Mouse (Mus musculus) adrenal gland, adult 8-10 months (tissue): ENCODE results near the gene Gm4707. TPM values are rescaled to one million over a fixed set of nuclear protein-coding genes. Genes with fewer than 3 reads are reported as not detected.
"Not testable (repeated sequence)": the region's sequence is repeated elsewhere in the genome, so short reads cannot be mapped to it uniquely, and the experiment has no call there.

Experiments used
- DNase-seq: peaks from one replicate; pipeline ENCODE4 v3.0.0; 2022
- total RNA-seq, 4 experiments: library from RNA; stranded (reverse); gene quantifications; 2 replicates each; pipeline ENCODE4 v1.2.4; 2022

The Gm4707 gene
- total RNA-seq, 4 experiments from 2014 or later: 1.1 to 5.3 (median 2.0) TPM

DNA sequence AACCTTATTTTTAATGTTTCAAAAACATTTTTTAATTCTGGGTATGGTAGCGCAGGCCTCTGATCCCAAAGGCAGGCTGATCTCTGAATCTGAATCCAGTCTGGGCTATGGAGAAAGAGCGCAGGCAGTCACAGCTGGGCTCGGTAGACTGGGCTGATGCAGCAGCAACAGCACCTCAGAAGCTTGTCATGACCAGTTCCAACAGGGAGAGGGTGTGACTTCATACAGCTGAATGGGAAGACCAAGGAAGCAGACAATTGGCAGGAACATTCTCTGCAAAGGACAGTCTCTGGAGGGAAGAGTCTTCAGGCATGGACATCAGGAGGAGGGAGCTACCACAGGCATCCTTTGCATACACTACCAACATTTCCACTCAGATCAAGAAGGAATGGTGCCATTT is 15.6 kb downstream of the Gm4707 start:
- no peak for DNase-seq

DNA sequence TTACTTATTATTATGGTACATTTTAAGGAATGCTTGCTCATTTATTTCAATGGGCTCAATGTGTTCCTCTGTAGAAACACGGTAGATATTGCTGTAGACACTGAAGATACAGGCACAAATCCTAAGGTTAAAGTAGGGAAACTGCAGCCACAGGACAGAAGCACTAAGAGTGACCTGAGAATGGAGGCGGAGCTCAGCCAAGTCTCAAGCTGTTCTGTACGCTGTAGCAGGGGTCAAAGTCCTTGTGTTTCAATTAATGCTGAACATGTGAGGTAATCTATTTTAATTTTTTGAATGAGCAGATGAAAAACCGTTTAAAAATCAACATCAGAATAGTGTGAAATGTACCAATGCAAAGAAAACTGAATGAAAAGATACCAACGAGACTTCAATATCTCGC is 16.4 kb downstream of the Gm4707 start:
- no peak for DNase-seq

DNA sequence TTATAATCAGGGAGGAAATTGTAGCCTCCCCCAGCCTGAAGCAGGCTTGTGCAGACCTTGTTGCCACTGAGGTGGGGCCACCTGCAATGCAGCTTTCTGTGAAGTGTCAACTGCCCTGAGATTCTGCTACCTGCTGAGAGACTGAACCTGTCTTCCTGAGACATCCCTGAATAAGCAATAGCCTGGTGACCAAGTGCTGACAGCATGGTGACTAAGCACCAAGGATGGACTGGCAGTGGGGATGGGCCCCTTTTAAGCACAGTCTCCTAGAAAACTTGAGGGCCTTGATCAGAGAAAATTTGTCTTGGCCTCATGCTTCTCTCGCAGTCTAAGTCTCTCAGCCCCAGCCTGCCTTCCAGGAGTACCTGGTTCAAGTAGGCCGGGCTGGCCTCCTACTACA is 37.2 kb downstream of the Gm4707 start:
- DNase-seq: not testable (repeated sequence)

DNA sequence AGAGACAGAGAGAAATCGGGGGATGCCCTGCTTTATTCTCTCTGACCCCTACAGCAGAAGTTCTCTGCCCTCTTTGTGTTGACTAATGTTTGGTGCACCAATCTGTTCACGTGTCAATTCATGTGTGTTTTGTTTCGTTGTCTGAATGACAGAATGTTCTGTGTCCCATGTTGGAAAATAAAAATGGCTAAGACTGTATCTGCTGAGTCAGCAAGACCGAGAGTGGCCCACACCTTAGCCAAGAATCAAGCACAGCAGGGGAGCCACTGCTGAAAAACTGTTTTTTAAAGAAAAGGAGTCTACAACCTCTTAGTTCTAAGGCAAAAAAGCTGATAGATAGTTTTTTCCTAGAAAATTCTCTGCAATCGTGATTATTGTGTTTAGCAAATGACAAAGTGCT is 40.3 kb downstream of the Gm4707 start:
- DNase-seq: not testable (repeated sequence)

DNA sequence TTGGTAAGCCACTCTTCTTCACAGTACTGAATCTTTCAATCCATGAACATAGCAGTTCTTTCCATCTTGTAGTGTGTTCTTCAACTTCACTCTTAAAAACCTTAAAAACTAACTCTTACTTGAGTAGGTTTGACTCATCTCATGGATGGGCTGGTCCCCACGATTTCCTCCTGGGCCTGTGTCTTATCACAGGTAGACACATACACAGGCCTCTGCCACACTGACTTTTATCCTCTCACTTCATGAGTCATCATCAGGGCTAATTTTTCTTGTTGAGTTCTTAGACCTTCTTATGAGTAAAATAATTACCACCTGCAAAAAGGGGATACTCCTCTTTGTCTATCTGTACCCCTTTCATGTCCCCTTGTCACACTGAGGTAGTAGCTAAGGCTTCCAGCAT is 42.7 kb downstream of the Gm4707 start:
- no peak for DNase-seq

Other genes with a start within 250 kb of the Gm4707 start
- gene Emilin2, start 147.9 kb downstream of the Gm4707 start, total RNA-seq: 1 to 10 TPM; 4.1 to 8.7 (median 5.4) TPM
- gene Smchd1, start 15.4 kb upstream of the Gm4707 start, total RNA-seq: 10 to 100 TPM; 35.0 to 56.7 (median 47.4) TPM
- gene Ndc80, start 66.9 kb upstream of the Gm4707 start, total RNA-seq: 1 to 10 TPM in 2 of 4 experiments, under 1 TPM in 2; 0.67 to 1.5 (median 0.99) TPM
- 1 to 10 TPM in 2 of 4 experiments, under 1 TPM in 2; 0.49 to 1.9 (median 1.3) TPM for gene Spdya, start 92.1 kb upstream of the Gm4707 start, total RNA-seq
- 10 to 100 TPM; 41.7 to 62.5 (median 54.4) TPM for gene Wdr43, start 156.0 kb upstream of the Gm4707 start, total RNA-seq
- gene Togaram2, start 213.3 kb upstream of the Gm4707 start, total RNA-seq: under 1 TPM in 2 of 4 experiments, not detected in 2; 0.19 to 0.28 TPM